Mouse (Mus musculus) kidney, postnatal 4 days (tissue): ENCODE measurements around the gene Tmem79.
"Not testable (repeated sequence)": the region's sequence is repeated elsewhere in the genome, so short reads cannot be mapped to it uniquely, and the experiment has no call there.

Source experiments
- DNase-seq, 2 experiments: peaks; one replicate each; pipeline ENCODE4 v3.0.0; 2021; ENCODE audit warnings: mixed read lengths in 2 of 2

Tmem79 gene

GRCm38 (mm10) chr3:88352907-88353306 is 17.0 kb upstream of the Tmem79 start:
- DNase-seq: no peak

DNA sequence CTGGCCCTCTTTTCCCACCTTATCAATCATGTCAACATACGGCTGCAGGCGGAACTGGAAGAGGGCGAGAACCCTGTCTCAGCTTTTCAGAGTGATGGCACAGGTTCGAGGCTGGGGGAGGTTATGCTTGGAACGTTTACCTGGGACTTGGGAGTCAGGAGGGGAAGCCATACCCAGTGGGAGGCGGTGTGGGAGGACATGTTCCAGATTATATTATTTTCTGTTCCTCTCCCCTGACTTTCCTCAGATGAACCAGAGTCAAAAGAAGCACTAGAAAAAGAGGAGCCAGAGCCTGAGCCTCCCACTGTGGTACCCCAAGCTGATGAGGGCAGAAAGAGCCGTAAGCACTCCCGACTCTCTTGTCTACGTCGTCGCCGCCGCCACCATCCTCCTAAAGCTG is 14.8 kb upstream of the Tmem79 start:
- DNase-seq: no peak

GRCm38 (mm10) chr3:88339006-88339405 is 3.1 kb upstream of the Tmem79 start:
- DNase-seq: no peak

- no peak for DNase-seq
These were observed 2.4 kb upstream of the Tmem79 start for GRCm38 (mm10) chr3:88338316-88338715.

GRCm38 (mm10) chr3:88337367-88338020 is 1.5 kb upstream of the Tmem79 start:
- DNase-seq: no peak

- peak; percentile 30 to 55 for DNase-seq
These were observed 403 bp downstream of the Tmem79 start for GRCm38 (mm10) chr3:88335436-88336053.

DNA sequence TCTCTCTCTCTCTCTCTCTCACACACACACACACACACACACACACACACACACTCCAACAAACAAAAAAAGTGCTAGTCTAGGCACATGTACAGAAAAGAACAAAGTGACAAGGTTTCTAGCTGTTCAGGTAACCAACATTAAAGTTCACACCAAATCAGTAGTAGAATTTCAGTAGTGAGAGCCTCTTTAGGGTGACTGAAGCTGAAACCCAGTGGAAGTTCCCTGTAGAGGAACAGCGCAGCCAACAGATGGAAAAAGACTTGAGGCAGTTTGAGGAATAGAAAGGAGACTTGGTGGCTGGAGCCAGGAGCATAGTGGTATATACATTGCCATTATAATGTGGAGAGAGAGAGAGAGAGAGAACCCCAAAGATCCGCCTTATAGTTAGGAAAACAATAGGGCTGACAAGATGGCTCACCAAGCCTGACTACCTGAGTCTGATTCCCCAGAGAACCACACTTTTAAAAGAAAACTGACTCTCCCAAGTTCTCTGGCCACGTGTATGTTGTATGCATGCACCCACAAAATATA is 979 bp downstream of the Tmem79 start:
- DNase-seq: no peak

- DNase-seq: peak; percentile 17 to 43
These were observed 1.8 kb downstream of the Tmem79 start for GRCm38 (mm10) chr3:88334029-88334658.

DNA sequence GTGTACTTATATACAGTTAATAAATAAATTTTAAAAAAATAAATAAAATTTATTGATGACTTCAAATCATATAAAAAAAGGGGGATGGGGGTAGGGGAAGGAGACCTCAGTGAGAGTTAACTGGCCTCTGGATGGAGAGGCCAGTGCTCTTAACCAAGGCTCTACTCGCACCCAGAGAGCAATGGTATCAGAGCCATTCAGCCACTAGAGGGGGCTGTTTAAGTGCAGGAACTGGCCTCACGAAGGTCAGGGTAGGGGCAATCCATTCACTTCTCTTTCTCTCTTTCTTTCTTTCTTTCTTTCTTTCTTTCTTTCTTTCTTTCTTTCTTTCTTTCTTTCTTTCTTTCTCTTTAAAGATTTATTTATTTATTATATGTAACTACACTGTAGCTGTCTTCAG is 4.7 kb downstream of the Tmem79 start:
- peak; percentile 33 to 55 for DNase-seq

GRCm38 (mm10) chr3:88328956-88329355 is 7.0 kb downstream of the Tmem79 start:
- no peak for DNase-seq

DNA sequence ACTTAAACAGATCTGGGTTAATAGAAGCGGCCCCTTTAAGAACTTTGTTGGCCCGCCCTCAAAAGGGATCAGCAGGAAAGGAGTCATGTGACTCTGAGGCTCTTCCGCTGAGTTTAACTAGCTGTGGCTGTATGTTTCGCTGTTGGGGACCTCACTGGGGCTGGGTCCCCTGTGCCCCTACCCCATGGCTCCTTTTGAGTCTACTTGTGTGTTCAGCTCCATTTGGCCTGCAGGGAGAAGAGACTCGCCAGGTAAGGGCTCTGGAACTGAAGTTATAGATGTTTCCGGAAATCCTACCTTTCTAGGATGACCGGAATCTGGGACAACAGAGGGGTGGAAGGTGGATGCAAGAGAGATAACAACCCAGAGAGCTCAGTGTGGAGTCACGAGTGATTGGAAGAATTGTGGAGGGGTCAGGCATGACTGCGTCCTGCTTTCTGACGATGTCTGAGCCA is 11.0 kb downstream of the Tmem79 start, which contains the start of gene Glmp:
Gene Glmp (plus strand): TSS at position 73 of the 455 bp plus-strand sequence.
- DNase-seq: peak; percentile 68 to 78

- DNase-seq: no peak
These were observed 36.8 kb downstream of the Tmem79 start for GRCm38 (mm10) chr3:88299172-88299571.

DNA sequence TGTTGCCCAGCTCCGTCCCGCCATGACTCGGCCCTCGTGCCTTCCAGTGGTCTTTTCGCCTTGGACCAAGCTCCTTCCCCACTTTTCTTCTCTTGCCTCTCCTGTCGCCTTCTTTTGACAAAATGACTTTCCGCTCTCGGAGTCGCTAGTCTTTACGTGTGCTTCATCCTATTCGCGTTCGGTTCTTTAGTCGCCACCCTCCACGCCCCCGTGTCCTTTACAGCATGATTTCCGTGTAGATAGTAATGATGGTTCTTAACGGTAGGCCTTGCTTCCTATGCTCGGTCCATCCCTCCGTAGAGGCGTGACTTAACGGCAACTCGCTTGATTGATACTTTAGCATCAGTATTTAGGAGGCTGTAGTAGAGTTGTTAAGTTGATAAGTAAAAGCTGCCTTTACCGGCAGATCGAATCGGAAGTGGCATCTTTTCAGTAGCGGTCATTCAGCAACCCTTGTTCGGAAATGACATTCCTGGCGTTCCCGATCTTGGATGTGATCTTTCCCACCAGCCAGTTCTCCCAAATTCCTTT is 38.6 kb downstream of the Tmem79 start:
- DNase-seq: no peak

DNA sequence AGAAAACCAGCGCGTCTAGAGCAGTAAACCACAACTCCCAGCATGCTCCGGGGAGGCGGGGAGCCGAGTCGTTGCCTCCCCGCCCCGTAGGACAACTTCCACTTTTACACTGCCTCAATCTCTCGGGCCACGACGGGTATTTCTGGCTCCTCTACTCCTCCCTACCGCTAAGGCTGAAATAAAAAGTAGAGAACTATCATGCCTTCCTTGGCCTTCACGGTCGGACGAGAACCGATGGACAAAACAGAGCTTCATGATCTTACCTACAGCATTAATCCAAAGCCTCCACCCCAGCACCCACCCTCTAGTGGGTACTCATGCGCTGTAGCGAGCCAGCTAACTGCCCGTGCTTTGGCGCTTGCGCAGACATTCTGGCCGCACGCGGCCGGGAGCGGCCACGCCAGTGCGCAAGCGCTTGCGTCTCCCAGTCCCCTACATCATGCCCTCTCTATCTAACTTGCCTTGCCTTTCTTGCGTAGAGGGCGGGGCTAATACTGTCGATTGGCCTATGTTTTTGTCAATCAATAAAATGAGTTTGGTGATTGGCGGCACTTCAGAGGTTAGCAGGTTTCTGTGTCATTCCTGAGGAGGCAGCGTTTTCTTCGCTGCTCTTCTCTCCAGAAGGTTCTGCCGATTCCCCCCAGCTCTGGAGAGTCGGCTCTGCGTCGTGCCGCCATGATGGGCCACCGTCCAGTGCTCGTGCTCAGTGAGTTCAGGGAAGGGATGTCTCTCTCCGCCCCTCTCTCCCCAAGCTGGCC is 39.2 kb downstream of the Tmem79 start, which contains the start of the genes Tsacc and Cct3:
Gene Tsacc (minus strand): TSS at position 439 of the 758 bp plus-strand sequence.
Gene Cct3 (plus strand): TSS at position 556 of the 758 bp plus-strand sequence.
- peak; percentile 95 to 97 for DNase-seq

DNA sequence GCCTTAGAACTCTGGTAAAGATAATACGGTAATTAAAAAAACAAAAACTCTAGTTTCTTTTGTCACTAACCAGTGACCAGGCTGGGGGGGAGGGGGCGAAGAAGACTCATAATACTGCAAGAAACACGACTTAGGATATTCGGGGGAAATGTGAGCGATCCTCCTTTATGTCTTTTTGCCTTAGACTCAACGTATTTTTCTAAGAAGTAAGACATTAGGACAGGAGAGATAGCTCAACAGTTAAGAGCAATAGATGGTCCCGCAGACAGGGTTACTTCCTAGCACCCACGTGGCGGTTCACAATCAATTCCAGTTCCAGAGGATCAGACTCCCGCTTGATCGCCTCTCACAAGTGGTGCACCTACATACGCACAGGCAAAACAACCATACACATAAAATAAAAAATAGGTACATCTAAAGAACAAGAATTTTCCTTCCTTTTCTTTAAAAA is 39.8 kb downstream of the Tmem79 start:
- DNase-seq: peak in 1 of 2 experiments; percentile 23

- not testable (repeated sequence) for DNase-seq
These were observed 40.7 kb downstream of the Tmem79 start for GRCm38 (mm10) chr3:88295272-88295671.

DNA sequence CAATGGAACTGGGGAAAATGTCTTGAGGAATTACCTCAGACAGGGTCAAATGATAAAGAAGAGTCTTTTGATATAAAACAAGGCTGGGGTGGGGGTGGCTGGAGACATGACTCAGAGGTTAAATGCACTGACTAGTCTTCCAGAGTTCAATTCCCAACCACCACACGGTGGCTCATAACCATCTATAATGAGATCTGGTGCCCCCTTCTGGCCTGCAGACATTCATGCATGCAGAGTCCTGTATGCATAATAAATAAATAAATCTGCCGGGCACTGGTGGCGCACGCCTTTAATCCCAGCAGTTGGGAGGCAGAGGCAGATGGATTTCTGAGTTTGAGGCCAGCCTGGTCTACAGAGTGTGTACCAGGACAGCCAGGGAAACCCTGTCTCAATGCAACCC is 44.0 kb downstream of the Tmem79 start:
- DNase-seq: peak; percentile 37 to 49

- DNase-seq: not testable (repeated sequence)
These were observed 47.7 kb downstream of the Tmem79 start for GRCm38 (mm10) chr3:88288133-88288713.

DNA sequence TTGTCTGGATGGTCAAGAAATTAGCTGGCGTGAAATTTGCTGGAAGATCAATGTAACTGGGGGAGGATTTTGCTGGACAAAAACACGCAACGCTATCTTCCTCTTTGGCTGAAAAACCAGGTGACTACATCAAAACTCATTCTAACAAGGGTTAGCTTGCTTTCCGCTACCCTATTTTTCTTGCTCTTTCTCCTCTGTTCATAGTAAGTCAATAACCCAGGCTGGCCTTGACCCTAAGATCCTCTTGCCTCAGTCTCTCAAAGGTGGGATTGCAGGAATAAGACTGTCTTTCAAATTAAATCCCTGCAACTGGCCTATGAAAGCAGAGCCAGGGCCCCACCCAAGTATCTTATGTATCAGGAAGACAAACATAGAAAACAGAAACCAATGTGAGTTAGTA is 48.8 kb downstream of the Tmem79 start, which contains the start of gene Gm38392:
Gene Gm38392 (minus strand): TSS at position 101 of the 400 bp plus-strand sequence.
- no peak for DNase-seq

- DNase-seq: not testable (repeated sequence)
These were observed 50.4 kb downstream of the Tmem79 start for GRCm38 (mm10) chr3:88285565-88285895.

DNA sequence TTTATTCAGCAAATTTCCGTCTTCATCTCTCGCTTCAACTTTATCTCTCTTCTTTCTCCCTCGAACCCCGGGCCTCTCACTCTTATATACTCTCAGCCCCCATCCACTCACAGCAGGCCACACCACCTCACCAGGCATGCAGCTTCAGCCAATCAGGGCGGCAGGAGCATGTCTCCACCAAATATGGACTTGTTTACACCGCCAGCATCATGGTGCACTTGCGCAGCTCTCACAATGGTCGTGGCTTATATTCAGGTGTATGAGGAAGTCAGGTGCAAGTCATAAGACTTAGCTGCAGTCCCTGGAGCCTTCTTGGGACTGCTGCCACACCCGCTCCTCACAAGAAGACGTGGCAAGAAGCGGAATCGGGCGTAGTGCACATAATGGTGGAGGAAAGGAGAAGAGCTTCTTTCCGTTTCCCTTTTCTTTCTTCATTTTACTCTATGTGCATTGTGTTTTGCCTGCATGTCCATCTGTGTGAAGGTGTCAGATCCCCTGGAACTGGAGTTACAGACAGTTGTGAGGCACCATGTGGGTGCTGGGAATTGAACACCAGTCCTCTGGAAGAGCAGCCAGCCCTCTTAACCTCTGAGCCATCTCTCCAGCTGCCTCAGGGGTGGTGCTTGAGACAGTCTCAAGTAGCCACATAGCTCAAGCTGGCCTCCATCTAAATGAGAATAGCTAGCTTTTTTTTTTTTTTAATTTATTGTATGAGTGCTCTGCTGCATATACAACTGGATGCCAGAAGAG is 51.0 kb downstream of the Tmem79 start:
- DNase-seq: not testable (repeated sequence)
